Mouse (Mus musculus): Measurements from ENCODE around the gene Tle4. TPM values are rescaled to one million over a fixed set of nuclear protein-coding genes. Genes with fewer than 3 reads are reported as not detected.

Tle4 gene
- polyA plus RNA-seq, 1 experiment from 2014 or later: 34.3 TPM

DNA sequence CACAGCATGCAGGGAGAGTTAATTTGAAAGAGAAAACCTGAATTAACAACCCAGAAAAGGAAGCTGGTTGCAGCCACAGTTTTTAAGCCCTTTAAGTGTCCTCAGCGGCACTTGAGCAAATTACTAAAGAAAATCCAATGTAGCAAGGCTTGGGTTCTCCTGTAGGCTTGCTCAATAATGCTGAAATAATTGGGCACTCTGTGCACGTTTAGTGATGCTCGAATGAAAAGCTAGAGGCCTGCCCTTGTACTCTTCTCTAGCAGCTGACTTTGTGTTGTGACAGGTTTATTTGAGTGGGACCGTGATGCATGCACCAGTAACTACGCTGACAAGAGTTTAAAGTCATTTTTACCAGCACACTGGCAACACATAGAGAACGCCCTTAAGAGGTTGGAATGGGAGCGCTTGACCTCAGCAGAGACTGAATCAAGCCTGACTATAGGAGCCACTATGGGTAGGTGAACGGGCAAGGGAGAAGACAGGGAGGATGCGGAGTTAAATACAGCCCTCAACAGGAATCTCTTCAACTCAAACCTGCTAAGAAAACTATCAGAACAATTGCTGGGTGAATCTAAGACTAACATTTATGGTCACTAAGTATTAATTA, 79.3 kb downstream of the Tle4 start:
- ATAC-seq (ENCODE audit: insufficient read depth, low FRiP score, low TSS enrichment) (no peak), DNase-seq (ENCODE audit: low spot score) (no peak)
- Histone ChIP-seq H3K4me1 (ENCODE audit: control insufficient read depth, insufficient read depth, low read length) (peaks cover 3% of the 10 kb centered on the region; the same call in 1 of the 2 replicates), H3K9ac (ENCODE audit: low read length) (no peak overlapping the region), H3K27ac (ENCODE audit: low read depth, low read length) (no peak overlapping the region), H3K27me3 (ENCODE audit: control insufficient read depth, insufficient read depth, low read length) (no peaks in the 10 kb centered on the region), H3K36me3 (ENCODE audit: control insufficient read depth, insufficient read depth, low read length) (no peaks in the 10 kb centered on the region), H3K9me3 (ENCODE audit: control insufficient read depth, low read length) (no peaks in the 10 kb centered on the region), H3K4me3 (ENCODE audit: low read depth, low read length) (no peak overlapping the region), H3K4me2 (ENCODE audit: low read depth) (no peak overlapping the region)
- 52% methylated on average over 9 of the region's 9 CpGs for WGBS

GRCm38 (mm10) chr19:14516420-14516819, 81.4 kb downstream of the Tle4 start:
- Histone ChIP-seq H3K4me2 (ENCODE audit: low read depth) (no peak overlapping the region), H3K36me3 (ENCODE audit: control insufficient read depth, insufficient read depth, low read length) (no peaks in the 10 kb centered on the region), H3K4me1 (ENCODE audit: control insufficient read depth, insufficient read depth, low read length) (peaks cover 3% of the 10 kb centered on the region; the same call in 1 of the 2 replicates), H3K27ac (ENCODE audit: low read depth, low read length) (no peak overlapping the region), H3K9ac (ENCODE audit: low read length) (no peak overlapping the region), H3K4me3 (ENCODE audit: low read depth, low read length) (no peak overlapping the region), H3K27me3 (ENCODE audit: control insufficient read depth, insufficient read depth, low read length) (no peaks in the 10 kb centered on the region), H3K9me3 (ENCODE audit: control insufficient read depth, low read length) (no peaks in the 10 kb centered on the region)
- WGBS: 89% methylated on average over 1 of the region's 1 CpGs
- DNase-seq (ENCODE audit: low spot score) (no peak), ATAC-seq (ENCODE audit: insufficient read depth, low FRiP score, low TSS enrichment) (no peak)

GRCm38 (mm10) chr19:14508819-14509218, 89.0 kb downstream of the Tle4 start:
- no peaks in the 10 kb centered on the region for H3K36me3 ChIP-seq (ENCODE audit: control insufficient read depth, insufficient read depth, low read length)
- no peaks in the 10 kb centered on the region for H3K27me3 ChIP-seq (ENCODE audit: control insufficient read depth, insufficient read depth, low read length)
- H3K4me2 ChIP-seq (ENCODE audit: low read depth): no peak overlapping the region
- H3K4me3 ChIP-seq (ENCODE audit: low read depth, low read length): no peak overlapping the region
- no peak overlapping the region for H3K27ac ChIP-seq (ENCODE audit: low read depth, low read length)
- H3K9me3 ChIP-seq (ENCODE audit: control insufficient read depth, low read length): no peaks in the 10 kb centered on the region
- peaks cover 5% of the 10 kb centered on the region; the same call in 1 of the 2 replicates for H3K4me1 ChIP-seq (ENCODE audit: control insufficient read depth, insufficient read depth, low read length)
- H3K9ac ChIP-seq (ENCODE audit: low read length): no peak overlapping the region
- 53% methylated on average over 4 of the region's 4 CpGs for WGBS
- ATAC-seq (ENCODE audit: insufficient read depth, low FRiP score, low TSS enrichment): peak; percentile 28; the same call in 1 of the 2 replicates
- no peak for DNase-seq (ENCODE audit: low spot score)

DNA sequence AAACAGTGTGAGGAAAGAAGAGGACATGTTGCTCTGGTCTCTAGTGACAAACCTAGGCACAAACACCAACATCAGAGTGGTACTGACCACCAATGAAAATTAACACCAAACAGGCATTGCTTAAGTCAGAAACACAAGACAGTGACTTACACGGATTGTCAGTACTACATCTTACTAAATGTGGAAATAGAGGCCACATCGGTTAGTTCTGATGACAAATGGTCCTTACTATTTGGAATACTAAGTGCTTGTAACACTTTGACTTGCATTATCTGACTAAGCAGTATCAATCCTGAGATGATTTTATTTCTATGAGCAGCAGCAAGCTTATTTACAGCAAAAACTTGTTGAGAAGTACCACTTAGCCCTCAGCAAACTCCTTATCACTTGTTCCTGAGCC, 89.9 kb downstream of the Tle4 start:
- H3K36me3 ChIP-seq (ENCODE audit: control insufficient read depth, insufficient read depth, low read length): no peaks in the 10 kb centered on the region
- H3K4me2 ChIP-seq (ENCODE audit: low read depth): no peak overlapping the region
- H3K27me3 ChIP-seq (ENCODE audit: control insufficient read depth, insufficient read depth, low read length): no peaks in the 10 kb centered on the region
- WGBS: 78% methylated on average over 2 of the region's 2 CpGs
- H3K4me1 ChIP-seq (ENCODE audit: control insufficient read depth, insufficient read depth, low read length): peaks cover 5% of the 10 kb centered on the region; the same call in 1 of the 2 replicates
- no peak overlapping the region for H3K27ac ChIP-seq (ENCODE audit: low read depth, low read length)
- ATAC-seq (ENCODE audit: insufficient read depth, low FRiP score, low TSS enrichment) (no peak), DNase-seq (ENCODE audit: low spot score) (no peak)
- H3K9ac ChIP-seq (ENCODE audit: low read length): no peak overlapping the region
- H3K9me3 ChIP-seq (ENCODE audit: control insufficient read depth, low read length): no peaks in the 10 kb centered on the region
- no peak overlapping the region for H3K4me3 ChIP-seq (ENCODE audit: low read depth, low read length)

DNA sequence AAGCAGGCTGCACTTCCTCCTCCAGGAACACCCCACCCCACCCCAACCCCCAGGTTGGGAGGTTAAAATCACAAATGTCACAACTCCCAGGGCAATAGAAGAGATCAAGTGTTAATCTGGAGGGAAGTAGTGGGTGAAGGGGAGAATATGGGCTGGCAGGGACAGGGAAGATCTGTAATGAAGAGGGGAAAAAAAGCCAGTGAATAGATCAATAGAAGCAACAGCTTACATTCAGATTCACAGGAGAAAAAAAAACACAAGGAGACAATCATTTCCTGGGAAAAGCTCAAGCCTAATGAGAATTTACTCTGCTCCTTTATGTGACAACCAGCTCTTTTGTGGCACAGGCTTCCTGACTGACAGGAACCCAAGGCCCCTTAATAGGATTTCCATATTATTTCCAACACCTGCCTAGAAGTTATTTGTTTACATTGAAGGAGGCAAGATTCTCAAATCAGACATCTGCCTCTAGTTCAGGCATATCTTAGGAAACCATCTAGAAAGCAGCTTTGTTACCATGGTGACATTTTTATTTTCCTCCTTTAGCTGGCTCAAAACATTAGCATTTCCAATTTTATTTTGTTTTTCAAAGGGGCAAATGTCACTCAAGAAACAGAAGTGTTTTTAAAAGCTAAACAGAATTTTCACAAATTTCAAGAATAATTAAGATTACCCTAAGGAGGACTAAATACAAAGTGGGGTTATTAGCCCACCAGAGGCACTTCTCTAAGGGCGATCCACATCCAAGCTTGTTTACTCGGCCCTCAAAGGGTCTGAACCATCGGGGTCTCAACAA, 90.8 kb downstream of the Tle4 start:
- H3K9ac ChIP-seq (ENCODE audit: low read length): no peak overlapping the region
- no peaks in the 10 kb centered on the region for H3K36me3 ChIP-seq (ENCODE audit: control insufficient read depth, insufficient read depth, low read length)
- no peaks in the 10 kb centered on the region for H3K9me3 ChIP-seq (ENCODE audit: control insufficient read depth, low read length)
- H3K4me2 ChIP-seq (ENCODE audit: low read depth): no peak overlapping the region
- ATAC-seq (ENCODE audit: insufficient read depth, low FRiP score, low TSS enrichment) (no peak), DNase-seq (ENCODE audit: low spot score) (no peak)
- WGBS: 59% methylated on average over 3 of the region's 3 CpGs
- no peak overlapping the region for H3K27ac ChIP-seq (ENCODE audit: low read depth, low read length)
- H3K4me3 ChIP-seq (ENCODE audit: low read depth, low read length): no peak overlapping the region
- no peaks in the 10 kb centered on the region for H3K27me3 ChIP-seq (ENCODE audit: control insufficient read depth, insufficient read depth, low read length)
- H3K4me1 ChIP-seq (ENCODE audit: control insufficient read depth, insufficient read depth, low read length): peaks cover 12% of the 10 kb centered on the region

- Histone ChIP-seq H3K27me3 (ENCODE audit: control insufficient read depth, insufficient read depth, low read length) (no peaks in the 10 kb centered on the region), H3K9me3 (ENCODE audit: control insufficient read depth, low read length) (no peaks in the 10 kb centered on the region), H3K36me3 (ENCODE audit: control insufficient read depth, insufficient read depth, low read length) (no peaks in the 10 kb centered on the region), H3K4me2 (ENCODE audit: low read depth) (no peak overlapping the region), H3K4me3 (ENCODE audit: low read depth, low read length) (no peak overlapping the region), H3K27ac (ENCODE audit: low read depth, low read length) (no peak overlapping the region), H3K4me1 (ENCODE audit: control insufficient read depth, insufficient read depth, low read length) (peaks cover 12% of the 10 kb centered on the region), H3K9ac (ENCODE audit: low read length) (no peak overlapping the region)
- no peak for DNase-seq (ENCODE audit: low spot score)
- peak; percentile 38 for ATAC-seq (ENCODE audit: insufficient read depth, low FRiP score, low TSS enrichment)
- 77% methylated on average over 2 of the region's 2 CpGs for WGBS
Measured at GRCm38 (mm10) chr19:14505885-14506548, 91.8 kb downstream of the Tle4 start.

- ATAC-seq (ENCODE audit: insufficient read depth, low FRiP score, low TSS enrichment) (peak; percentile 43), DNase-seq (ENCODE audit: low spot score) (peak; percentile 37)
- H3K36me3 ChIP-seq (ENCODE audit: control insufficient read depth, insufficient read depth, low read length): no peaks in the 10 kb centered on the region
- H3K27ac ChIP-seq (ENCODE audit: low read depth, low read length): no peak overlapping the region
- H3K4me1 ChIP-seq (ENCODE audit: control insufficient read depth, insufficient read depth, low read length): peaks cover 12% of the 10 kb centered on the region
- 60% methylated on average over 3 of the region's 3 CpGs for WGBS
- H3K4me3 ChIP-seq (ENCODE audit: low read depth, low read length): no peak overlapping the region
- H3K4me2 ChIP-seq (ENCODE audit: low read depth): no peak overlapping the region
- H3K9me3 ChIP-seq (ENCODE audit: control insufficient read depth, low read length): no peaks in the 10 kb centered on the region
- no peaks in the 10 kb centered on the region for H3K27me3 ChIP-seq (ENCODE audit: control insufficient read depth, insufficient read depth, low read length)
- H3K9ac ChIP-seq (ENCODE audit: low read length): no peak overlapping the region
Measured at GRCm38 (mm10) chr19:14505401-14505800, 92.5 kb downstream of the Tle4 start.

DNA sequence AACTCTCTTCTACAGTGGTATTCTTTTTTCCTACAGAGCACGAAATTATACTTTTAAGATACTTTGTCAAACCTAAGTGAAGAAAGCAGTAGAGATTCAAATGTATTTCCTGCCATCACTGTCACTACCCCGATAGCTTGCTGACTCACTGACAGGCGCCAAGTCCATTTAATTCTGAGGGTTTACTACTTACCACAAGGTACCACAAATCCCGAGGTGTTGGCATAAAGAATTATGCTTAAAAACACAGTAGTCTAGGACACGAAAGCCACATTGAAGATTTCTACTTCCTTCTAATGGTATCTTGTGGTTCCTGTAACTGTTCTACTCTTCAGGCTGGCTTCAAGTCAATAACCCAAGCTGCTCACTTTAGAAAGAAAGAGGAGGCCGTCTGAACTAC, 94.0 kb downstream of the Tle4 start:
- H3K9ac ChIP-seq (ENCODE audit: low read length): no peak overlapping the region
- ATAC-seq (ENCODE audit: insufficient read depth, low FRiP score, low TSS enrichment) (no peak), DNase-seq (ENCODE audit: low spot score) (no peak)
- 85% methylated on average over 6 of the region's 6 CpGs for WGBS
- no peak overlapping the region for H3K4me3 ChIP-seq (ENCODE audit: low read depth, low read length)
- no peak overlapping the region for H3K4me2 ChIP-seq (ENCODE audit: low read depth)
- H3K9me3 ChIP-seq (ENCODE audit: control insufficient read depth, low read length): no peaks in the 10 kb centered on the region
- H3K4me1 ChIP-seq (ENCODE audit: control insufficient read depth, insufficient read depth, low read length): peaks cover 12% of the 10 kb centered on the region
- H3K27me3 ChIP-seq (ENCODE audit: control insufficient read depth, insufficient read depth, low read length): no peaks in the 10 kb centered on the region
- no peak overlapping the region for H3K27ac ChIP-seq (ENCODE audit: low read depth, low read length)
- H3K36me3 ChIP-seq (ENCODE audit: control insufficient read depth, insufficient read depth, low read length): no peaks in the 10 kb centered on the region
